Mouse (Mus musculus): ENCODE results near the gene Fancm. TPM values are rescaled to one million over a fixed set of nuclear protein-coding genes. Genes with fewer than 3 reads are reported as not detected.
A peak's percentile ranks its signal among the peaks of the same experiment; 100 is the strongest.

Fancm gene
- polyA plus RNA-seq (2016; fragmentation: Nextera tagmentation; extraction: Ambion mirVana): 14.2 and 16.5 TPM in 2 replicates

GRCm38 (mm10) chr12:65075085-65075732, at the start of gene Fancm:
Gene Fancm, plus strand, starts transcription at chr12:65075603.
- no peaks in the 10 kb centered on the region for H3K9me3 ChIP-seq
- no peaks in the 10 kb centered on the region for H3K27me3 ChIP-seq
- no peak for ATAC-seq (ENCODE audit: insufficient number of reproducible peaks, insufficient read depth, low FRiP score, low TSS enrichment)
- peak within 1 kb of the TSS; percentile 85 for H3K4me3 ChIP-seq
- 2% methylated on average over 39 of the region's 39 CpGs for WGBS
- H3K9ac ChIP-seq: peak within 1 kb of the TSS; percentile 93
- H3K36me3 ChIP-seq: peaks cover 2% of the 10 kb centered on the region; the same call in 1 of the 2 replicates
- H3K4me2 ChIP-seq (replicated peaks): peak within 1 kb of the TSS; percentile 85
- H3K27ac ChIP-seq: peak within 1 kb of the TSS; percentile 91
- H3K4me1 ChIP-seq: peaks cover 14% of the 10 kb centered on the region

GRCm38 (mm10) chr12:65035839-65036189, 39.6 kb upstream of the Fancm start:
- Histone ChIP-seq H3K36me3 (no peaks in the 10 kb centered on the region), H3K4me2 (replicated peaks) (peak overlapping the region; percentile 60), H3K27ac (peak overlapping the region; percentile 91; the same call in 1 of the 2 replicates), H3K9me3 (no peaks in the 10 kb centered on the region), H3K4me1 (peaks cover 14% of the 10 kb centered on the region; the same call in 1 of the 2 replicates), H3K4me3 (peak overlapping the region; percentile 93), H3K27me3 (no peaks in the 10 kb centered on the region), H3K9ac (no peak overlapping the region; the same call in 1 of the 2 replicates)
- 47% methylated on average over 8 of the region's 8 CpGs for WGBS
- 0 out of 2 replicates have a peak, but pooled peaks have one; percentile 7 for ATAC-seq (ENCODE audit: insufficient number of reproducible peaks, insufficient read depth, low FRiP score, low TSS enrichment)

GRCm38 (mm10) chr12:65036190-65036870, 39.1 kb upstream of the Fancm start, which contains the start of gene Prpf39:
Gene Prpf39, plus strand, starts transcription at chr12:65036333.
- Histone ChIP-seq H3K9ac (peak within 1 kb of the TSS; percentile 90), H3K4me2 (replicated peaks) (peak within 1 kb of the TSS; percentile 60), H3K27ac (peak within 1 kb of the TSS; percentile 91), H3K36me3 (no peaks in the 10 kb centered on the region), H3K9me3 (no peaks in the 10 kb centered on the region), H3K4me1 (peaks cover 14% of the 10 kb centered on the region; the same call in 1 of the 2 replicates), H3K27me3 (no peaks in the 10 kb centered on the region), H3K4me3 (peak within 1 kb of the TSS; percentile 93)
- WGBS: under 1% methylated on average over 63 of the region's 65 CpGs
- peak; percentile 92 for ATAC-seq (ENCODE audit: insufficient number of reproducible peaks, insufficient read depth, low FRiP score, low TSS enrichment)

GRCm38 (mm10) chr12:65036892-65037545, 38.4 kb upstream of the Fancm start:
- no peak for ATAC-seq (ENCODE audit: insufficient number of reproducible peaks, insufficient read depth, low FRiP score, low TSS enrichment)
- peak overlapping the region; percentile 90 for H3K9ac ChIP-seq
- H3K9me3 ChIP-seq: no peaks in the 10 kb centered on the region
- H3K4me1 ChIP-seq: peaks cover 14% of the 10 kb centered on the region; the same call in 1 of the 2 replicates
- WGBS: 15% methylated on average over 18 of the region's 18 CpGs
- H3K27ac ChIP-seq: no peak overlapping the region
- no peaks in the 10 kb centered on the region for H3K27me3 ChIP-seq
- no peaks in the 10 kb centered on the region; the same call in 1 of the 2 replicates for H3K36me3 ChIP-seq
- H3K4me3 ChIP-seq: peak overlapping the region; percentile 93
- H3K4me2 ChIP-seq (replicated peaks): peak overlapping the region; percentile 60

GRCm38 (mm10) chr12:65037546-65037937, 37.9 kb upstream of the Fancm start:
- ATAC-seq (ENCODE audit: insufficient number of reproducible peaks, insufficient read depth, low FRiP score, low TSS enrichment): no peak
- Histone ChIP-seq H3K4me2 (replicated peaks) (peak overlapping the region; percentile 60), H3K4me1 (peaks cover 14% of the 10 kb centered on the region; the same call in 1 of the 2 replicates), H3K9me3 (no peaks in the 10 kb centered on the region), H3K27ac (no peak overlapping the region), H3K27me3 (no peaks in the 10 kb centered on the region), H3K36me3 (peaks cover 2% of the 10 kb centered on the region), H3K4me3 (peak overlapping the region; percentile 93), H3K9ac (no peak overlapping the region)
- WGBS: 46% methylated on average over 4 of the region's 4 CpGs

GRCm38 (mm10) chr12:65048799-65049198, 26.6 kb upstream of the Fancm start:
- ATAC-seq (ENCODE audit: insufficient number of reproducible peaks, insufficient read depth, low FRiP score, low TSS enrichment): no peak

GRCm38 (mm10) chr12:65058203-65058602, 17.2 kb upstream of the Fancm start:
- Histone ChIP-seq H3K4me3 (no peak overlapping the region), H3K9me3 (no peaks in the 10 kb centered on the region), H3K9ac (no peak overlapping the region), H3K4me2 (replicated peaks) (no peak overlapping the region), H3K27ac (no peak overlapping the region), H3K36me3 (peaks cover 48% of the 10 kb centered on the region), H3K27me3 (no peaks in the 10 kb centered on the region), H3K4me1 (no peaks in the 10 kb centered on the region)
- 82% methylated on average over 2 of the region's 2 CpGs for WGBS
- no peak for ATAC-seq (ENCODE audit: insufficient number of reproducible peaks, insufficient read depth, low FRiP score, low TSS enrichment)

More at GRCm38 (mm10) chr12:65048799-65049198, 26.6 kb upstream of the Fancm start:
- H3K4me2 ChIP-seq (replicated peaks): no peak overlapping the region
- peaks cover 18% of the 10 kb centered on the region for H3K36me3 ChIP-seq
- no peak overlapping the region for H3K4me3 ChIP-seq
- no peak overlapping the region for H3K27ac ChIP-seq
- no peaks in the 10 kb centered on the region for H3K27me3 ChIP-seq
- no peak overlapping the region for H3K9ac ChIP-seq
- H3K9me3 ChIP-seq: no peaks in the 10 kb centered on the region
- H3K4me1 ChIP-seq: no peaks in the 10 kb centered on the region

GRCm38 (mm10) chr12:65061082-65061481, 14.3 kb upstream of the Fancm start:
- Histone ChIP-seq H3K27ac (no peak overlapping the region), H3K9me3 (no peaks in the 10 kb centered on the region), H3K4me3 (no peak overlapping the region), H3K36me3 (peaks cover 56% of the 10 kb centered on the region), H3K27me3 (no peaks in the 10 kb centered on the region), H3K4me1 (no peaks in the 10 kb centered on the region), H3K9ac (no peak overlapping the region), H3K4me2 (replicated peaks) (no peak overlapping the region)
- no peak for ATAC-seq (ENCODE audit: insufficient number of reproducible peaks, insufficient read depth, low FRiP score, low TSS enrichment)

GRCm38 (mm10) chr12:65065241-65065640, 10.2 kb upstream of the Fancm start:
- 86% methylated on average over 2 of the region's 2 CpGs for WGBS

GRCm38 (mm10) chr12:65066234-65066633, 9.2 kb upstream of the Fancm start:
- Histone ChIP-seq H3K4me3 (no peak overlapping the region), H3K9ac (no peak overlapping the region), H3K36me3 (peaks cover 52% of the 10 kb centered on the region), H3K4me2 (replicated peaks) (no peak overlapping the region), H3K4me1 (no peaks in the 10 kb centered on the region), H3K27ac (no peak overlapping the region), H3K9me3 (no peaks in the 10 kb centered on the region), H3K27me3 (no peaks in the 10 kb centered on the region)
- WGBS: 77% methylated on average over 3 of the region's 3 CpGs
- no peak for ATAC-seq (ENCODE audit: insufficient number of reproducible peaks, insufficient read depth, low FRiP score, low TSS enrichment)

More at GRCm38 (mm10) chr12:65065241-65065640, 10.2 kb upstream of the Fancm start:
- no peaks in the 10 kb centered on the region for H3K9me3 ChIP-seq
- H3K27ac ChIP-seq: no peak overlapping the region
- no peak overlapping the region for H3K4me3 ChIP-seq
- no peaks in the 10 kb centered on the region for H3K4me1 ChIP-seq
- no peaks in the 10 kb centered on the region for H3K27me3 ChIP-seq
- H3K36me3 ChIP-seq: peaks cover 61% of the 10 kb centered on the region
- no peak for ATAC-seq (ENCODE audit: insufficient number of reproducible peaks, insufficient read depth, low FRiP score, low TSS enrichment)
- no peak overlapping the region for H3K9ac ChIP-seq
- no peak overlapping the region for H3K4me2 ChIP-seq (replicated peaks)

- Histone ChIP-seq H3K9ac (no peak overlapping the region), H3K4me2 (replicated peaks) (no peak overlapping the region), H3K27me3 (no peaks in the 10 kb centered on the region), H3K9me3 (no peaks in the 10 kb centered on the region), H3K4me1 (no peaks in the 10 kb centered on the region), H3K4me3 (no peak overlapping the region), H3K27ac (no peak overlapping the region), H3K36me3 (peaks cover 40% of the 10 kb centered on the region)
- ATAC-seq (ENCODE audit: insufficient number of reproducible peaks, insufficient read depth, low FRiP score, low TSS enrichment): no peak
- WGBS: 80% methylated on average over 4 of the region's 4 CpGs
Observed at GRCm38 (mm10) chr12:65068409-65068808, 7.0 kb upstream of the Fancm start.

Measured in embryonic facial prominence, embryonic 12.5 days (tissue).